Mouse (Mus musculus): ENCODE results near the gene Vmn1r60.
"Not testable (repeated sequence)": the region's sequence is repeated elsewhere in the genome, so short reads cannot be mapped to it uniquely, and the experiment has no call there.

The Vmn1r60 gene

GRCm38 (mm10) chr7:5547217-5547616 is at the start of gene Vmn1r60:
Gene Vmn1r60 (minus strand): TSS chr7:5547317.
- DNase-seq (ENCODE audit: low spot score in 2 of 2): not testable (repeated sequence)

- not testable (repeated sequence) for DNase-seq (ENCODE audit: low spot score in 2 of 2)
These were observed 6.2 kb downstream of the Vmn1r60 start for GRCm38 (mm10) chr7:5540770-5541436.

GRCm38 (mm10) chr7:5493856-5494255 is 53.3 kb downstream of the Vmn1r60 start, which contains the start of gene Vmn2r28:
Gene Vmn2r28 (minus strand): TSS chr7:5493956.
- DNase-seq (ENCODE audit: low spot score in 2 of 2): not testable (repeated sequence)
